Mouse (Mus musculus) regulatory T cell (primary cell): ENCODE measurements around the gene Klc4.

Experiments used
- in situ Hi-C: fragments of 300-600 bp; cut with MboI, MseI; formaldehyde crosslinking; loops from one replicate; pipeline ENCODE4 v1.15.1; 2025; ENCODE audit warnings: high pct_unique_total_duplicates

The Klc4 gene

GRCm38 (mm10) chr17:46645561-46646321 lies at the start of gene Klc4, which contains the start of gene Mrpl2:
Gene Klc4, minus strand, starts transcription at chr17:46646022.
Gene Mrpl2, plus strand, starts transcription at chr17:46646229.
- in situ Hi-C loops: no loop called here

- in situ Hi-C loops: no loop called here
Measured at GRCm38 (mm10) chr17:46694517-46695063, 48.8 kb upstream of the Klc4 start.

GRCm38 (mm10) chr17:46691390-46691789 lies 45.6 kb upstream of the Klc4 start:
- in situ Hi-C loops: no loop called here

GRCm38 (mm10) chr17:46690665-46691064 lies 44.8 kb upstream of the Klc4 start:
- in situ Hi-C loops: no loop called here

GRCm38 (mm10) chr17:46685913-46686312 lies 40.1 kb upstream of the Klc4 start:
- in situ Hi-C loops: no loop called here

GRCm38 (mm10) chr17:46682654-46683389 lies 37.0 kb upstream of the Klc4 start:
- in situ Hi-C loops: no loop called here

- in situ Hi-C loops: no loop called here
Measured at GRCm38 (mm10) chr17:46681466-46682118, 35.8 kb upstream of the Klc4 start.

- in situ Hi-C loops: no loop called here
Measured at GRCm38 (mm10) chr17:46680760-46681373, 35.0 kb upstream of the Klc4 start, which contains the start of gene Klhdc3. Gene Klhdc3, minus strand, starts transcription at chr17:46680914.

- in situ Hi-C loops: no loop called here
Measured at GRCm38 (mm10) chr17:46679843-46680759, 34.3 kb upstream of the Klc4 start.

- in situ Hi-C loops: no loop called here
Measured at GRCm38 (mm10) chr17:46678911-46679310, 33.1 kb upstream of the Klc4 start.

- in situ Hi-C loops: no loop called here
Measured at GRCm38 (mm10) chr17:46678416-46678815, 32.6 kb upstream of the Klc4 start, which contains the start of gene Mea1. Gene Mea1, plus strand, starts transcription at chr17:46678793.

- in situ Hi-C loops: no loop called here
Measured at GRCm38 (mm10) chr17:46674530-46675283, 28.9 kb upstream of the Klc4 start.

- in situ Hi-C loops: no loop called here
Measured at GRCm38 (mm10) chr17:46673850-46674529, 28.2 kb upstream of the Klc4 start, which contains the start of gene Rrp36. Gene Rrp36, minus strand, starts transcription at chr17:46674352.

- in situ Hi-C loops: no loop called here
Measured at GRCm38 (mm10) chr17:46669911-46670310, 24.1 kb upstream of the Klc4 start.

GRCm38 (mm10) chr17:46667712-46668111 lies 21.9 kb upstream of the Klc4 start:
- in situ Hi-C loops: no loop called here

- in situ Hi-C loops: loop anchor here (5.0 kb wide), 1 partner anchor 60 kb away; no protein-coding TSS in a partner anchor
Measured at GRCm38 (mm10) chr17:46662730-46663129, 16.9 kb upstream of the Klc4 start.

GRCm38 (mm10) chr17:46661981-46662380 lies 16.2 kb upstream of the Klc4 start:
- in situ Hi-C loops: loop anchor here (5.0 kb wide), 1 partner anchor 60 kb away; no protein-coding TSS in a partner anchor

GRCm38 (mm10) chr17:46661351-46661750 lies 15.5 kb upstream of the Klc4 start:
- in situ Hi-C loops: loop anchor here (5.0 kb wide), 1 partner anchor 61 kb away; no protein-coding TSS in a partner anchor

- in situ Hi-C loops: no loop called here
Measured at GRCm38 (mm10) chr17:46656054-46656453, 10.2 kb upstream of the Klc4 start.
